Mouse (Mus musculus) megakaryocyte, embryonic 14.5 days (primary cell): ENCODE measurements at regions not wholly inside any gene's neighbourhood (a gene's known extent, or its start where the extent isn't known, plus 50 kb on each side); places are given as distances from the start of the nearest gene placed in this dataset.

Experiments used
- FLI1 ChIP-seq: IDR thresholded peaks from 2 replicates; pipeline ENCODE4 v1.6.1; 2012; ENCODE audit warnings: low read length, inconsistent platforms, mixed read lengths
- GATA1 ChIP-seq: IDR thresholded peaks from 3 replicates; pipeline ENCODE4 v1.6.1; 2012; ENCODE audit warnings: mixed read lengths, low read length, inconsistent platforms, borderline replicate concordance

DNA sequence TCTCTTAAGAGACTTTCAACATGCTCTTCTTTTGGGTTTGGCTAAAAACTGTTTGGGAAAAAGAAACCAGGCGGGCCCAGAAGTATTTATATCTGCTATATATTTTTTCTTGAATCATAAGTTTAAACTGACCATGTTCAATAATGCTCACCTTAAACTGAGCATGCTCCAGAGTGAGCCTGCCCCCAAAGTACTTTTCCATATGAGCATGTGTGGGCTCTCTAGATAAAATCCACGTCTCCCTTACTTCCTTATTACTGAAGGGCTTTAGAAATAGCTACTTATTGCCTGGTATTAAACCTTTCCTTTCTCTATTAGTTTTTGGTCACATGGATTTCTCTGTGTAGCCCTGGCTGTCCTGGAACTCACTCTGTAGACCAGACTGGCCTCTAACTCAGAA lies 126.0 kb upstream of the Irf2bp2 start:
- TF ChIP-seq GATA1 (no peak), FLI1 (no peak)
